Comparison of ENCODE assay signal across 9 mouse cellular contexts in genomic region chr19:47919966-47920375, GRCm38 (mm10). TPM values are rescaled to one million over a fixed set of nuclear protein-coding genes. Genes with fewer than 3 reads are reported as not detected.
A peak's percentile ranks its signal among the peaks of the same experiment; 100 is the strongest.
DNase-seq lines count a peak whose midpoint lies in the region; ATAC-seq lines count a peak whose summit lies in the region.
"Had no signal": no experiment of that assay in that cellular context is flagged by ENCODE, and none has a peak within 500 bp of the region (broad histone marks: within the 10 kb centered on the region; RNA-seq: fewer than 3 reads in every experiment).

No protein-coding gene starts in this region.

- H3K4me2 ChIP-seq in forebrain, embryonic 11.5 days (ENCODE audit: low read depth, low read length, severe bottlenecking): peak overlapping the region; percentile 91
- H3K4me2 ChIP-seq in hindbrain, embryonic 15.5 days: peak overlapping the region; percentile 86
- peak overlapping the region; percentile 87 for H3K4me2 ChIP-seq in liver, embryonic 13.5 days
- H3K4me2 ChIP-seq in neural tube, embryonic 14.5 days (ENCODE audit: low read depth, low read length): peak overlapping the region; percentile 57

- H3K9ac ChIP-seq in forebrain, embryonic 11.5 days (ENCODE audit: low read length): peak overlapping the region; percentile 94
- H3K9ac ChIP-seq in hindbrain, embryonic 15.5 days: no peak overlapping the region
- H3K9ac ChIP-seq in liver, embryonic 13.5 days: peak overlapping the region; percentile 90
- no peak overlapping the region; the same call in 1 of the 2 replicates for H3K9ac ChIP-seq in neural tube, embryonic 14.5 days (replicated peaks; ENCODE audit: low read depth, low read length)

- ATAC-seq in forebrain, embryonic 11.5 days (replicated peaks; ENCODE audit: low FRiP score): peak; percentile 20; the same call in 1 of the 2 replicates
- no peak for ATAC-seq in hindbrain, embryonic 15.5 days (ENCODE audit: low FRiP score, low read depth)
- peak; percentile 3; the same call in 1 of the 2 replicates for ATAC-seq in liver, embryonic 13.5 days (ENCODE audit: low read depth)
- 0 out of 2 replicates have a peak, but pooled peaks have one; percentile 1 for ATAC-seq in neural tube, embryonic 14.5 days (ENCODE audit: low read depth)

- peak overlapping the region; percentile 84 for H3K4me3 ChIP-seq in forebrain, embryonic 11.5 days (ENCODE audit: low read depth, low read length)
- H3K4me3 ChIP-seq in hindbrain, embryonic 15.5 days: peak overlapping the region; percentile 77
- peak overlapping the region; percentile 84 for H3K4me3 ChIP-seq in liver, embryonic 13.5 days (replicated peaks)
- no peak overlapping the region; the same call in 1 of the 2 replicates for H3K4me3 ChIP-seq in neural tube, embryonic 14.5 days (ENCODE audit: low read depth, low read length)

- peak; percentile 34 for DNase-seq in MN1 (ENCODE audit: low spot score)
- DNase-seq in forebrain, embryonic 11.5 days (ENCODE audit: low spot score): no peak
- DNase-seq in liver, embryonic 13.5 days: no peak
- DNase-seq in T-cell, adult 2 months (ENCODE audit: low spot score): no peak
- no peak for DNase-seq in cerebellum, adult 9-10 months
- DNase-seq in layer of hippocampus, adult 18-20 months (ENCODE audit: low spot score in 2 of 2): no peak

- H3K4me1 ChIP-seq in forebrain, embryonic 11.5 days (replicated peaks; ENCODE audit: control insufficient read depth, insufficient read depth, low read length): peaks cover 4% of the 10 kb centered on the region; the same call in 1 of the 2 replicates
- peaks cover 24% of the 10 kb centered on the region for H3K4me1 ChIP-seq in hindbrain, embryonic 15.5 days (replicated peaks)
- H3K4me1 ChIP-seq in liver, embryonic 13.5 days (replicated peaks): peaks cover 28% of the 10 kb centered on the region
- H3K4me1 ChIP-seq in neural tube, embryonic 14.5 days (ENCODE audit: control insufficient read depth, insufficient read depth, low read length): peaks cover 11% of the 10 kb centered on the region

- no peaks in the 10 kb centered on the region for H3K36me3 ChIP-seq in forebrain, embryonic 11.5 days (ENCODE audit: control insufficient read depth, insufficient read depth, low read length)
- no peaks in the 10 kb centered on the region for H3K36me3 ChIP-seq in hindbrain, embryonic 15.5 days
- H3K36me3 ChIP-seq in liver, embryonic 13.5 days: no peaks in the 10 kb centered on the region
- H3K36me3 ChIP-seq in neural tube, embryonic 14.5 days (ENCODE audit: control insufficient read depth, insufficient read depth, low read length): no peaks in the 10 kb centered on the region

- no peaks in the 10 kb centered on the region for H3K9me3 ChIP-seq in forebrain, embryonic 11.5 days (ENCODE audit: control insufficient read depth, low read length)
- no peaks in the 10 kb centered on the region for H3K9me3 ChIP-seq in hindbrain, embryonic 15.5 days
- H3K9me3 ChIP-seq in liver, embryonic 13.5 days (replicated peaks): no peaks in the 10 kb centered on the region
- no peaks in the 10 kb centered on the region for H3K9me3 ChIP-seq in neural tube, embryonic 14.5 days (ENCODE audit: control insufficient read depth, low read length)

- 8% methylated on average over 8 of the region's 8 CpGs for WGBS in forebrain, embryonic 11.5 days
- WGBS in hindbrain, embryonic 15.5 days: 8% methylated on average over 8 of the region's 8 CpGs
- WGBS in liver, embryonic 13.5 days (ENCODE audit: insufficient replicate concordance): 3% methylated on average over 8 of the region's 8 CpGs
- 6% methylated on average over 8 of the region's 8 CpGs for WGBS in neural tube, embryonic 14.5 days

- H3K27me3 ChIP-seq in forebrain, embryonic 11.5 days (ENCODE audit: control insufficient read depth, insufficient read depth, low read length): no peaks in the 10 kb centered on the region
- H3K27me3 ChIP-seq in hindbrain, embryonic 15.5 days: no peaks in the 10 kb centered on the region
- H3K27me3 ChIP-seq in liver, embryonic 13.5 days: no peaks in the 10 kb centered on the region
- H3K27me3 ChIP-seq in neural tube, embryonic 14.5 days (ENCODE audit: control insufficient read depth, insufficient read depth, low read length): no peaks in the 10 kb centered on the region

- H3K27ac ChIP-seq in forebrain, embryonic 11.5 days (ENCODE audit: low read depth, low read length): peak overlapping the region; percentile 86; the same call in 1 of the 2 replicates
- 0 out of 2 replicates have a peak overlapping the region, but pooled peaks have one; percentile 79 for H3K27ac ChIP-seq in hindbrain, embryonic 15.5 days (replicated peaks)
- H3K27ac ChIP-seq in liver, embryonic 13.5 days: peak overlapping the region; percentile 80
- H3K27ac ChIP-seq in neural tube, embryonic 14.5 days (ENCODE audit: low read depth, low read length): no peak overlapping the region; the same call in 1 of the 2 replicates

RNA-seq across cellular contexts. Expression of gene Itprip, which starts 0.9 kb away (rescaled TPM):
- polyA plus RNA-seq in forebrain, embryonic 11.5 days (2014; fragmentation: Nextera tagmentation; extraction: Ambion mirVana): 18.8 and 20.4 TPM in 2 replicates
- 5.9 and 6.3 TPM in 2 replicates for polyA plus RNA-seq in hindbrain, embryonic 15.5 days (2015; fragmentation: Nextera tagmentation; extraction: Ambion mirVana)
- 3.8 and 3.9 TPM in 2 replicates for polyA plus RNA-seq in liver, embryonic 13.5 days (2015; fragmentation: Nextera tagmentation; extraction: Ambion mirVana)
- polyA plus RNA-seq in neural tube, embryonic 14.5 days (2014; fragmentation: Nextera tagmentation; extraction: Ambion mirVana): 3.8 and 4.4 TPM in 2 replicates
- total RNA-seq in layer of hippocampus, adult 18-20 months (2021): 1 to 10 TPM in 1 of 2 experiments, under 1 TPM in 1; 0.86 to 1.2 TPM

RNA-seq across cellular contexts. Expression of gene Cfap43, which starts 0.9 kb away (rescaled TPM):
- polyA plus RNA-seq in forebrain, embryonic 11.5 days (2014; fragmentation: Nextera tagmentation; extraction: Ambion mirVana): 0.04 and 0.15 TPM in 2 replicates
- 1.5 and 2.3 TPM in 2 replicates for polyA plus RNA-seq in hindbrain, embryonic 15.5 days (2015; fragmentation: Nextera tagmentation; extraction: Ambion mirVana)
- 0.03 TPM in 1 of 2 replicates, not detected in the other for polyA plus RNA-seq in liver, embryonic 13.5 days (2015; fragmentation: Nextera tagmentation; extraction: Ambion mirVana)
- polyA plus RNA-seq in neural tube, embryonic 14.5 days (2014; fragmentation: Nextera tagmentation; extraction: Ambion mirVana): 0.24 and 1.7 TPM in 2 replicates
- total RNA-seq in layer of hippocampus, adult 18-20 months (2021): under 1 TPM; 0.79 to 0.99 TPM
- total RNA-seq: common myeloid progenitor, adult 5-6 weeks had no signal

RNA-seq across cellular contexts. Expression of gene Cfap58, which starts 17.5 kb away (rescaled TPM):
- polyA plus RNA-seq in forebrain, embryonic 11.5 days (2014; fragmentation: Nextera tagmentation; extraction: Ambion mirVana): not detected in 2 replicates
- 0.63 and 0.95 TPM in 2 replicates for polyA plus RNA-seq in hindbrain, embryonic 15.5 days (2015; fragmentation: Nextera tagmentation; extraction: Ambion mirVana)
- polyA plus RNA-seq in liver, embryonic 13.5 days (2015; fragmentation: Nextera tagmentation; extraction: Ambion mirVana): not detected in 2 replicates
- polyA plus RNA-seq in neural tube, embryonic 14.5 days (2014; fragmentation: Nextera tagmentation; extraction: Ambion mirVana): 0.53 and 0.64 TPM in 2 replicates
- total RNA-seq in layer of hippocampus, adult 18-20 months (2021): under 1 TPM; 0.28 to 0.30 TPM
- total RNA-seq: common myeloid progenitor, adult 5-6 weeks had no signal

RNA-seq across cellular contexts. Expression of gene Gsto2, which starts 54.6 kb away (rescaled TPM):
- 0.76 and 1.1 TPM in 2 replicates for polyA plus RNA-seq in forebrain, embryonic 11.5 days (2014; fragmentation: Nextera tagmentation; extraction: Ambion mirVana)
- 1.2 TPM in 2 replicates for polyA plus RNA-seq in hindbrain, embryonic 15.5 days (2015; fragmentation: Nextera tagmentation; extraction: Ambion mirVana)
- 0.16 and 0.22 TPM in 2 replicates for polyA plus RNA-seq in liver, embryonic 13.5 days (2015; fragmentation: Nextera tagmentation; extraction: Ambion mirVana)
- 1.3 and 2.1 TPM in 2 replicates for polyA plus RNA-seq in neural tube, embryonic 14.5 days (2014; fragmentation: Nextera tagmentation; extraction: Ambion mirVana)
- total RNA-seq in layer of hippocampus, adult 18-20 months (2021): 1 to 10 TPM; 2.9 to 3.7 TPM
- total RNA-seq: common myeloid progenitor, adult 5-6 weeks had no signal

Comparison
In these comparisons a context has a peak if more than half of its experiments do, and no peak if none do; other contexts are left out.
1. H3K9ac ChIP-seq: peak in forebrain, embryonic 11.5 days (single experiment) and liver, embryonic 13.5 days (single experiment); none in hindbrain, embryonic 15.5 days (single experiment) and neural tube, embryonic 14.5 days (single experiment).
2. Peak in every context shown above with its lines, with median percentiles within 50 percentile points of each other: H3K4me2 ChIP-seq.